Mouse (Mus musculus): ENCODE measurements around the gene Olfr1437.
"Not testable (repeated sequence)": the region's sequence is repeated elsewhere in the genome, so short reads cannot be mapped to it uniquely, and the experiment has no call there.

Olfr1437 gene

GRCm38 (mm10) chr19:12325001-12325400, at the start of gene Olfr1437:
Gene Olfr1437 (minus strand): TSS chr19:12325101.
- POLR2A ChIA-PET = no interaction called here

GRCm38 (mm10) chr19:12374465-12375025, 49.6 kb upstream of the Olfr1437 start:
- ChIA-PET CTCF (no interaction called here), POLR2A (no interaction called here)

More at GRCm38 (mm10) chr19:12325001-12325400, at the start of gene Olfr1437:
- CTCF ChIA-PET = no interaction called here

GRCm38 (mm10) chr19:12373004-12373403, 48.1 kb upstream of the Olfr1437 start:
- ChIA-PET CTCF (no interaction called here), POLR2A (no interaction called here)

- ChIA-PET CTCF (no interaction called here), POLR2A (no interaction called here)
These were observed 10.9 kb upstream of the Olfr1437 start, which contains the start of gene Olfr1438-ps1 for GRCm38 (mm10) chr19:12335810-12336209. Gene Olfr1438-ps1 (minus strand): TSS chr19:12335910.

- CTCF ChIA-PET, POLR2A ChIA-PET: not testable (repeated sequence)
These were observed 25.9 kb downstream of the Olfr1437 start, which contains the start of gene Olfr1436 for GRCm38 (mm10) chr19:12299030-12299429. Gene Olfr1436 (minus strand): TSS chr19:12299130.

GRCm38 (mm10) chr19:12292979-12293378, 31.9 kb downstream of the Olfr1437 start:
- ChIA-PET POLR2A (no interaction called here), CTCF (no interaction called here)

- POLR2A ChIA-PET = no interaction called here
- CTCF ChIA-PET = no interaction called here
These were observed 45.3 kb downstream of the Olfr1437 start, which contains the start of gene Olfr1434 for GRCm38 (mm10) chr19:12279554-12279953. Gene Olfr1434 (plus strand): TSS chr19:12279854.
